Mouse (Mus musculus) limb, embryonic 11.5 days (tissue): ENCODE data around the gene Pmp22. TPM values are rescaled to one million over a fixed set of nuclear protein-coding genes. Genes with fewer than 3 reads are reported as not detected.

Experiments used
- polyA plus RNA-seq: library from polyadenylated mRNA; unstranded; fragments of >200 nt; fragmentation: Nextera tagmentation; extraction: Ambion mirVana; gene quantifications from 2 replicates; pipeline ENCODE4 v1.2.1, GENCODE M21; 2014

Gene Pmp22
- polyA plus RNA-seq, 1 experiment from 2014 or later, result 51.0 TPM

Other genes starting within 250 kb of the Pmp22 start
- gene Tvp23b, start 249.5 kb upstream of the Pmp22 start, polyA plus RNA-seq, result 40.5 and 43.7 TPM in 2 replicates
- 0.29 TPM in 1 of 2 replicates, not detected in the other for gene Cdrt4, start 177.8 kb upstream of the Pmp22 start, polyA plus RNA-seq
- not detected in 2 replicates for gene Tekt3, start 67.3 kb upstream of the Pmp22 start, polyA plus RNA-seq